7 mouse cellular contexts compared by ENCODE assay signal in the genomic region with DNA sequence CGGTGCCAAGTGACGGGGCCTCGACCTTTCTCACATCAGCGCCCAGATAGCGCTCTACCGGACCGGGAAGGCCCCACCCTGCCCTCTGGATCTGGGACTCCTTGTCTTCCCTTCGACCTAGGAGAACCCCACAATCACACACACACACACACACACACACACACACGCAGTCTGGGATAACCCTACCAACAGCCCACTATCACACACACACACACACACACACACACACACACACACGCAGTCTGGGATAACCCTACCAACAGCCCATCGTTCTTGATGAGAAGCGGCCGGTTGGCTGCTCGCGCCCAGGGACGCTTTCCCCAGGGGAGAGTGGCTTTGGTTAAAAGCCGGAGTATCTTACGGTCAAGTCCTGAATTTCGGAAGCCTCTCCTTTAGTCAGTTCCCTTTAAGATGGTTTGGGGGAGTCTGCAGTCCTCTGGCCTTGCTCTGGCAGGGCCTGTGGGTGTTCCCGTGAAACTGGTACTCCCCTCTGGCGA. TPM values are rescaled to one million over a fixed set of nuclear protein-coding genes. Genes with fewer than 3 reads are reported as not detected.
DNase-seq lines count a peak whose midpoint lies in the region; ATAC-seq lines count a peak whose summit lies in the region.

No protein-coding gene starts in this region.

- peak overlapping the region; percentile 63; the same call in 1 of the 2 replicates for H3K27ac ChIP-seq in embryonic facial prominence, embryonic 12.5 days
- peak overlapping the region; percentile 94 for H3K27ac ChIP-seq in hindbrain, embryonic 15.5 days (replicated peaks)

- H3K27me3 ChIP-seq in embryonic facial prominence, embryonic 12.5 days = peaks cover 19% of the 10 kb centered on the region
- H3K27me3 ChIP-seq in hindbrain, embryonic 15.5 days = no peaks in the 10 kb centered on the region

- H3K9me3 ChIP-seq in embryonic facial prominence, embryonic 12.5 days = no peaks in the 10 kb centered on the region
- no peaks in the 10 kb centered on the region for H3K9me3 ChIP-seq in hindbrain, embryonic 15.5 days

- H3K36me3 ChIP-seq in embryonic facial prominence, embryonic 12.5 days = no peaks in the 10 kb centered on the region
- no peaks in the 10 kb centered on the region for H3K36me3 ChIP-seq in hindbrain, embryonic 15.5 days

- WGBS in embryonic facial prominence, embryonic 12.5 days = 3% methylated on average over 20 of the region's 21 CpGs
- WGBS in hindbrain, embryonic 15.5 days = under 1% methylated on average over 18 of the region's 21 CpGs

- H3K9ac ChIP-seq in embryonic facial prominence, embryonic 12.5 days = peak overlapping the region; percentile 50; the same call in 1 of the 2 replicates
- H3K9ac ChIP-seq in hindbrain, embryonic 15.5 days = peak overlapping the region; percentile 88

- ATAC-seq in embryonic facial prominence, embryonic 12.5 days (ENCODE audit: insufficient number of reproducible peaks, insufficient read depth, low FRiP score, low TSS enrichment) = peak; percentile 29; the same call in 1 of the 2 replicates
- peak; percentile 23 for ATAC-seq in hindbrain, embryonic 15.5 days (ENCODE audit: low FRiP score, low read depth)

- peak overlapping the region; percentile 91 for H3K4me2 ChIP-seq in embryonic facial prominence, embryonic 12.5 days (replicated peaks)
- H3K4me2 ChIP-seq in hindbrain, embryonic 15.5 days = peak overlapping the region; percentile 72

- peaks cover 18% of the 10 kb centered on the region for H3K4me1 ChIP-seq in embryonic facial prominence, embryonic 12.5 days
- H3K4me1 ChIP-seq in hindbrain, embryonic 15.5 days (replicated peaks) = peaks cover 38% of the 10 kb centered on the region

- peak overlapping the region; percentile 54 for H3K4me3 ChIP-seq in embryonic facial prominence, embryonic 12.5 days
- H3K4me3 ChIP-seq in hindbrain, embryonic 15.5 days = peak overlapping the region; percentile 91

- intact Hi-C loops in left cerebral cortex, postnatal 4 days (cut with DNase I) = no loop called here

- peak; percentile 38 for DNase-seq in left cerebral cortex, postnatal 4 days
- DNase-seq in left cerebral cortex, adult 11 months (ENCODE audit: low spot score) = no peak
- peak; percentile 24 for DNase-seq in neural tube, embryonic 10.5 days (ENCODE audit: extremely low spot score, low spot score)
- no peak for DNase-seq in B cell, adult 2 months
- no peak for DNase-seq in urinary bladder, postnatal 10 days (ENCODE audit: low spot score)

RNA-seq across cellular contexts. Expression of a gene that starts 0.6 kb away (rescaled TPM):
- 10 to 100 TPM; 25.4 to 27.0 TPM for total RNA-seq in left cerebral cortex, postnatal 4 days (2021)
- polyA plus RNA-seq in embryonic facial prominence, embryonic 12.5 days (2016; fragmentation: Nextera tagmentation; extraction: Ambion mirVana) = 5.1 and 6.3 TPM in 2 replicates
- polyA plus RNA-seq in hindbrain, embryonic 15.5 days (2015; fragmentation: Nextera tagmentation; extraction: Ambion mirVana) = 38.3 and 39.5 TPM in 2 replicates

RNA-seq across cellular contexts. Expression of a gene that starts 14.8 kb away (rescaled TPM):
- 10 to 100 TPM in 1 of 2 experiments, 1 to 10 TPM in 1; 9.1 to 10.7 TPM for total RNA-seq in left cerebral cortex, postnatal 4 days (2021)
- polyA plus RNA-seq in embryonic facial prominence, embryonic 12.5 days (2016; fragmentation: Nextera tagmentation; extraction: Ambion mirVana) = 31.9 and 34.0 TPM in 2 replicates
- polyA plus RNA-seq in hindbrain, embryonic 15.5 days (2015; fragmentation: Nextera tagmentation; extraction: Ambion mirVana) = 6.9 and 10.6 TPM in 2 replicates

RNA-seq across cellular contexts. Expression of a gene that starts 40.4 kb away (rescaled TPM):
- total RNA-seq in left cerebral cortex, postnatal 4 days (2021) = 100 to 1,000 TPM; 334 to 346 TPM
- 172 and 186 TPM in 2 replicates for polyA plus RNA-seq in embryonic facial prominence, embryonic 12.5 days (2016; fragmentation: Nextera tagmentation; extraction: Ambion mirVana)
- 332 and 377 TPM in 2 replicates for polyA plus RNA-seq in hindbrain, embryonic 15.5 days (2015; fragmentation: Nextera tagmentation; extraction: Ambion mirVana)

Comparison
In these comparisons a context has a peak if more than half of its experiments do, and no peak if none do; other contexts are left out.
1. DNase-seq: peak in left cerebral cortex, postnatal 4 days (single experiment) and neural tube, embryonic 10.5 days (single experiment); none in left cerebral cortex, adult 11 months (single experiment), B cell, adult 2 months (0 of 2) and urinary bladder, postnatal 10 days (single experiment).